In the genomic region with DNA sequence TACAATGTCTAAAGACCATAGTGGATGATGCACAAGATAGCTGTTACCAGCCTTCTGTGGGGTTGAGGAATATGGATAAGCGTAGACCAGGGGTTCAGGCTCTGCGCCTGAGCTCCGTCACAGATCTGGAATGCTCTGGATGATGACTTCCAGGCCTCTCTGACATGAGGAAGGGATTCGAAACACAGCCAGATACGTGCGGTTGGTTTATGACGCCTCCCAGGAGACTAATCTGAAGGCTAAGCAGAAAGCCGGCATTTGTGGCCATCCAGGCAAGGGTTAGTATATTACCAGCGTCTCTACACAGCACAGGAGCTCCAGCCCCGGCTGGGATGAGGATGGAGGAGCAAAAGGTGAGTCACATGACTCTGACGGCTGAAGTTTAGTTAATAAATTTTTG, we compare ENCODE assay signal across 21 mouse cellular contexts.
DNase-seq lines count a peak whose midpoint lies in the region; ATAC-seq lines count a peak whose summit lies in the region.
"Had no signal": no experiment of that assay in that cellular context is flagged by ENCODE, and none has a peak within 500 bp of the region (broad histone marks: within the 10 kb centered on the region; RNA-seq: fewer than 3 reads in every experiment).

No protein-coding gene starts in this region.

- no peaks in the 10 kb centered on the region; a peak in 1 of 4 replicates for H3K4me1 ChIP-seq in heart, embryonic 14.5 days (ENCODE audit: control insufficient read depth in 2 of 2, insufficient read depth in 2 of 2, low read length in 2 of 2)
- H3K4me1 ChIP-seq in heart, embryonic 11.5 days (ENCODE audit: control insufficient read depth, insufficient read depth, low read length): no peaks in the 10 kb centered on the region
- no peaks in the 10 kb centered on the region; the same call in none of the 2 replicates for H3K4me1 ChIP-seq in limb, embryonic 11.5 days (ENCODE audit: control insufficient read depth, insufficient read depth, low read length)
- H3K4me1 ChIP-seq in limb, embryonic 10.5 days: peaks cover 22% of the 10 kb centered on the region
- H3K4me1 ChIP-seq in limb, embryonic 12.5 days (replicated peaks): peaks cover 26% of the 10 kb centered on the region
- no peaks in the 10 kb centered on the region for H3K4me1 ChIP-seq in hindbrain, embryonic 11.5 days (replicated peaks; ENCODE audit: control insufficient read depth, insufficient read depth, low read length)
- H3K4me1 ChIP-seq: heart, embryonic 15.5 days; liver, embryonic 15.5 days had no signal

- WGBS in heart, embryonic 14.5 days: 55% methylated on average over 11 of the region's 11 CpGs
- 58% methylated on average over 11 of the region's 11 CpGs for WGBS in heart, embryonic 11.5 days (ENCODE audit: insufficient replicate concordance)
- 41% methylated on average over 11 of the region's 11 CpGs for WGBS in limb, embryonic 11.5 days
- 64% methylated on average over 11 of the region's 11 CpGs for WGBS in limb, embryonic 10.5 days
- WGBS in limb, embryonic 12.5 days: 34% methylated on average over 11 of the region's 11 CpGs
- WGBS in hindbrain, embryonic 11.5 days: 86% methylated on average over 11 of the region's 11 CpGs

- ATAC-seq in heart, embryonic 14.5 days (ENCODE audit: insufficient number of reproducible peaks, insufficient read depth, low FRiP score, low read depth): 0 out of 2 replicates have a peak, but pooled peaks have one; percentile 21
- ATAC-seq in heart, embryonic 11.5 days (replicated peaks; ENCODE audit: insufficient number of reproducible peaks, low FRiP score, low TSS enrichment): no peak
- ATAC-seq in limb, embryonic 11.5 days (ENCODE audit: insufficient number of reproducible peaks, low FRiP score, low TSS enrichment, low read depth): no peak
- ATAC-seq in limb, embryonic 12.5 days (ENCODE audit: insufficient number of reproducible peaks, insufficient read depth, low FRiP score, low TSS enrichment, low read depth): peak; percentile 85
- ATAC-seq in hindbrain, embryonic 11.5 days (ENCODE audit: low FRiP score): no peak
- ATAC-seq: hindbrain, postnatal 0 days; lung, postnatal 0 days had no signal

- no peaks in the 10 kb centered on the region for H3K9me3 ChIP-seq in heart, embryonic 14.5 days (ENCODE audit: control insufficient read depth, low read length)
- H3K9me3 ChIP-seq in heart, embryonic 11.5 days (replicated peaks; ENCODE audit: control insufficient read depth, low read length): no peaks in the 10 kb centered on the region
- no peaks in the 10 kb centered on the region for H3K9me3 ChIP-seq in limb, embryonic 11.5 days (ENCODE audit: control insufficient read depth, low read length)
- H3K9me3 ChIP-seq in limb, embryonic 10.5 days (replicated peaks): no peaks in the 10 kb centered on the region
- H3K9me3 ChIP-seq in limb, embryonic 12.5 days: no peaks in the 10 kb centered on the region
- no peaks in the 10 kb centered on the region for H3K9me3 ChIP-seq in hindbrain, embryonic 11.5 days (ENCODE audit: control insufficient read depth, low read length)
- H3K9me3 ChIP-seq: heart, embryonic 15.5 days; liver, embryonic 15.5 days; neural tube, embryonic 15.5 days had no signal

- H3K27me3 ChIP-seq in heart, embryonic 14.5 days (ENCODE audit: control insufficient read depth, insufficient read depth, low read length): no peaks in the 10 kb centered on the region
- H3K27me3 ChIP-seq in heart, embryonic 11.5 days (ENCODE audit: control insufficient read depth, insufficient read depth, low read length): no peaks in the 10 kb centered on the region
- no peaks in the 10 kb centered on the region for H3K27me3 ChIP-seq in limb, embryonic 11.5 days (ENCODE audit: control insufficient read depth, insufficient read depth, low read length)
- H3K27me3 ChIP-seq in limb, embryonic 10.5 days (ENCODE audit: low read depth, poor library complexity, severe bottlenecking): no peaks in the 10 kb centered on the region
- H3K27me3 ChIP-seq in limb, embryonic 12.5 days: no peaks in the 10 kb centered on the region
- no peaks in the 10 kb centered on the region for H3K27me3 ChIP-seq in hindbrain, embryonic 11.5 days (ENCODE audit: control insufficient read depth, insufficient read depth, low read length)
- H3K27me3 ChIP-seq: heart, embryonic 15.5 days; liver, embryonic 15.5 days; neural tube, embryonic 15.5 days had no signal

- H3K27ac ChIP-seq in heart, embryonic 14.5 days (replicated peaks in 1 of 2; ENCODE audit: control insufficient read depth in 1 of 2, insufficient read depth in 1 of 2, low read depth in 2 of 2, low read length in 2 of 2): no peak overlapping the region
- H3K27ac ChIP-seq in heart, embryonic 11.5 days (ENCODE audit: low read depth, low read length): no peak overlapping the region
- H3K27ac ChIP-seq in limb, embryonic 11.5 days (replicated peaks; ENCODE audit: low read depth, low read length): no peak overlapping the region
- H3K27ac ChIP-seq in limb, embryonic 10.5 days: no peak overlapping the region
- H3K27ac ChIP-seq in limb, embryonic 12.5 days: no peak overlapping the region
- no peak overlapping the region for H3K27ac ChIP-seq in hindbrain, embryonic 11.5 days (ENCODE audit: low read depth, low read length)
- H3K27ac ChIP-seq: heart, embryonic 15.5 days; hindbrain, postnatal 0 days; left cerebral cortex, adult 2 months; liver, embryonic 15.5 days; neural tube, embryonic 15.5 days had no signal

- no peak overlapping the region for H3K4me2 ChIP-seq in heart, embryonic 14.5 days (ENCODE audit: low read length)
- H3K4me2 ChIP-seq in heart, embryonic 11.5 days: no peak overlapping the region
- no peak overlapping the region for H3K4me2 ChIP-seq in limb, embryonic 11.5 days (ENCODE audit: low read depth, severe bottlenecking)
- H3K4me2 ChIP-seq in limb, embryonic 12.5 days: 0 out of 2 replicates have a peak overlapping the region, but pooled peaks have one; percentile 2
- H3K4me2 ChIP-seq in hindbrain, embryonic 11.5 days (replicated peaks; ENCODE audit: low read depth, low read length): no peak overlapping the region
- H3K4me2 ChIP-seq: heart, embryonic 15.5 days; liver, embryonic 15.5 days; neural tube, embryonic 15.5 days had no signal

- H3K36me3 ChIP-seq in heart, embryonic 14.5 days (ENCODE audit: control insufficient read depth, insufficient read depth, low read length): no peaks in the 10 kb centered on the region
- no peaks in the 10 kb centered on the region for H3K36me3 ChIP-seq in heart, embryonic 11.5 days (ENCODE audit: control insufficient read depth, insufficient read depth, low read length)
- no peaks in the 10 kb centered on the region for H3K36me3 ChIP-seq in limb, embryonic 11.5 days (ENCODE audit: control insufficient read depth, insufficient read depth, low read length)
- H3K36me3 ChIP-seq in limb, embryonic 10.5 days: no peaks in the 10 kb centered on the region
- H3K36me3 ChIP-seq in limb, embryonic 12.5 days: no peaks in the 10 kb centered on the region
- no peaks in the 10 kb centered on the region for H3K36me3 ChIP-seq in hindbrain, embryonic 11.5 days (ENCODE audit: control insufficient read depth, insufficient read depth, low read length)
- H3K36me3 ChIP-seq: heart, embryonic 15.5 days; liver, embryonic 15.5 days; neural tube, embryonic 15.5 days had no signal

- peak; percentile 45 for DNase-seq in limb, embryonic 11.5 days (ENCODE audit: low spot score)
- no peak for DNase-seq in limb, embryonic 10.5 days (ENCODE audit: low spot score)
- no peak for DNase-seq in adipocyte (ENCODE audit: low spot score)
- DNase-seq in hindbrain, embryonic 11.5 days (ENCODE audit: low spot score): no peak
- DNase-seq: B cell, adult 2 months; cerebellum, adult 18-20 months; cerebellum, postnatal 36 days; layer of hippocampus, adult 9-11 months; left cerebral cortex, postnatal 4 days; midbrain, embryonic 14.5 days; right cerebral cortex, postnatal 14 days; thymus, adult 2 months had no signal

- H3K9ac ChIP-seq in heart, embryonic 14.5 days (ENCODE audit: low read length): no peak overlapping the region
- no peak overlapping the region for H3K9ac ChIP-seq in heart, embryonic 11.5 days (ENCODE audit: low read depth, low read length)
- H3K9ac ChIP-seq in limb, embryonic 11.5 days (ENCODE audit: low read length): no peak overlapping the region
- no peak overlapping the region for H3K9ac ChIP-seq in limb, embryonic 12.5 days (replicated peaks)
- H3K9ac ChIP-seq in hindbrain, embryonic 11.5 days (ENCODE audit: low read depth, low read length): no peak overlapping the region
- H3K9ac ChIP-seq: heart, embryonic 15.5 days; liver, embryonic 15.5 days; neural tube, embryonic 15.5 days had no signal

- no peak overlapping the region for H3K4me3 ChIP-seq in heart, embryonic 14.5 days (ENCODE audit: control insufficient read depth in 1 of 2, insufficient read depth in 1 of 2, low read depth in 1 of 2, low read length in 2 of 2)
- no peak overlapping the region for H3K4me3 ChIP-seq in heart, embryonic 11.5 days (ENCODE audit: low read depth, low read length)
- H3K4me3 ChIP-seq in limb, embryonic 11.5 days (ENCODE audit: low read depth, low read length): no peak overlapping the region
- no peak overlapping the region for H3K4me3 ChIP-seq in limb, embryonic 10.5 days
- H3K4me3 ChIP-seq in limb, embryonic 12.5 days (replicated peaks): no peak overlapping the region
- no peak overlapping the region for H3K4me3 ChIP-seq in hindbrain, embryonic 11.5 days (ENCODE audit: low read depth, low read length)
- H3K4me3 ChIP-seq: heart, embryonic 15.5 days; left cerebral cortex, adult 2 months; liver, embryonic 15.5 days; neural tube, embryonic 15.5 days had no signal

Comparison
In these comparisons a context has a peak if more than half of its experiments do, and no peak if none do; other contexts are left out.
1. ATAC-seq: peak in heart, embryonic 14.5 days (single experiment) and limb, embryonic 12.5 days (single experiment); none in heart, embryonic 11.5 days (single experiment), limb, embryonic 11.5 days (single experiment) and hindbrain, embryonic 11.5 days (single experiment).